Mouse (Mus musculus): Measurements from ENCODE around the gene Uxs1. TPM values are rescaled to one million over a fixed set of nuclear protein-coding genes. Genes with fewer than 3 reads are reported as not detected.

Uxs1 gene
- 18.8 and 20.1 TPM in 2 replicates for polyA plus RNA-seq (2015; fragmentation: Nextera tagmentation; extraction: Ambion mirVana)

DNA sequence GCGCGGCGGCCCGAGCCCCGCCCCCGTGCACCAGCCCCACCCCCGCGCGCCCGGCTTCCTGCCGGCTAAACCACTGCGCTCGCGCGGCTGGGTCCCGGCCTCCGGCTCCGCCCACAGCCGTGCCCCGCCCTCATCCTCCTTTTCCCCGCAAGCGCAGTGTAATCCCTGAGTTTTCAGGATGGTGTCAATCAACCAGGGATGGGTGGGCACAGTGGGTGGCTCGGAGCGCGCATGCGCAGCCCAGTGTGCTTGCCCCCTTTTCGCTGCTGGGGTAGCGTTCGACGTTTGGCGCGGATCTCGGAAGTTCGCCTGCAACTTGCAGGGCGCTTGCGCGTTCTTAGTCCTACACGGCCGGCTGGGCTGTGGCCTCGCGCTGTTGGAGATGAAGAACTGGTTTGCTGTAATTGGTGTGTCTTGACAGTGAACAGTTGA lies at the start of gene Uxs1:
Gene Uxs1, minus strand, starts transcription at position 38 of the 432 bp plus-strand sequence.
- peak within 1 kb of the TSS; percentile 93 for H3K27ac ChIP-seq
- peak within 1 kb of the TSS; percentile 86 for H3K9ac ChIP-seq
- no peaks in the 10 kb centered on the region for H3K36me3 ChIP-seq
- H3K9me3 ChIP-seq, result no peaks in the 10 kb centered on the region
- H3K4me3 ChIP-seq, result peak within 1 kb of the TSS; percentile 67
- H3K4me1 ChIP-seq (replicated peaks), result peaks cover 34% of the 10 kb centered on the region
- peak; percentile 98 for ATAC-seq (ENCODE audit: low FRiP score)
- H3K4me2 ChIP-seq, result peak within 1 kb of the TSS; percentile 91
- WGBS, result under 1% methylated on average over 41 of the region's 41 CpGs
- no peaks in the 10 kb centered on the region for H3K27me3 ChIP-seq

DNA sequence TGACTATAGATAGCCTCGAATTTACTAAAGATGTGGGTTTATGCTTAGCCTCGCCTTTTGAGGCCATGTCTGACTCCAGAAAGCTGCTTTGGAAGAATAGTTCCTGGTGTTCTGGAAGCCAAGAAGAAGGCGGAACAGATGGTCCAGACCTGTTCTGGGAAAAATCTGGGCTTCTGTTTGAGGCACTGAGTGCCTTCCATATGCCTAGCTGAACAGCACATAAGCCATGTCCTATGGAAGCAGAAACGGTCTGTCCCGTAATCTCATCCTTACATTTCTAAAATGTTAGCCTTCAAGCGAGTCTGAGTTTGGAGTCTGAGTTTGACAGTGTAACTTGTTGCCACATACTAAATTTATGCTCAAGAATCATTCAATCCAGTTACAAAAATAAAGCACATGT lies 49.6 kb upstream of the Uxs1 start:
- no peak overlapping the region for H3K4me2 ChIP-seq
- 90% methylated on average over 6 of the region's 6 CpGs for WGBS

DNA sequence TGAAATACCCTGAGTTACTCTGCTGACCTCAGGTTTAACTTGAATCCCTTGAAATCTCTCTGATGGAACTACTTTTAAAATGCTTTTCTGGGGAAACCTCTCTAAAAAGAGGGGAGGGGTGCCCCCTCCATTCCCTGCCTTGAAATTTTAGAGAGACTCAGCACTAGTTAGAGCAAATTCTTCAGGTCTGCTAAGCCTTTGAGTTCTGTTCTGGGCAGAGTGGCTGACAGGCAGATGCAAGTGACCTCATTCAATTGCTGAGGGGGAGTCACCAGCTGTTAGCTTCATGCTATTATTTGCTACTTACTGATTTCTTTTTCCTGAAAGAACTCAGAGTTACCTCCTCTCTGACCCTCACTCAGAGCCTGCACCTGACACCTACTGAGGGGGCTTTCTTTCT lies 43.5 kb upstream of the Uxs1 start:
- no peaks in the 10 kb centered on the region for H3K27me3 ChIP-seq
- no peak overlapping the region for H3K4me2 ChIP-seq
- no peaks in the 10 kb centered on the region for H3K4me1 ChIP-seq (replicated peaks)
- no peak overlapping the region for H3K4me3 ChIP-seq
- no peak overlapping the region for H3K27ac ChIP-seq
- no peak overlapping the region for H3K9ac ChIP-seq
- no peaks in the 10 kb centered on the region for H3K9me3 ChIP-seq
- no peaks in the 10 kb centered on the region for H3K36me3 ChIP-seq
- ATAC-seq (ENCODE audit: low FRiP score), result no peak

More for the DNA sequence above, 49.6 kb upstream of the Uxs1 start:
- Histone ChIP-seq H3K9me3 (no peaks in the 10 kb centered on the region), H3K27me3 (no peaks in the 10 kb centered on the region), H3K9ac (no peak overlapping the region), H3K4me3 (no peak overlapping the region), H3K4me1 (replicated peaks) (peaks cover 3% of the 10 kb centered on the region), H3K36me3 (no peaks in the 10 kb centered on the region), H3K27ac (no peak overlapping the region)
- no peak for ATAC-seq (ENCODE audit: low FRiP score)

DNA sequence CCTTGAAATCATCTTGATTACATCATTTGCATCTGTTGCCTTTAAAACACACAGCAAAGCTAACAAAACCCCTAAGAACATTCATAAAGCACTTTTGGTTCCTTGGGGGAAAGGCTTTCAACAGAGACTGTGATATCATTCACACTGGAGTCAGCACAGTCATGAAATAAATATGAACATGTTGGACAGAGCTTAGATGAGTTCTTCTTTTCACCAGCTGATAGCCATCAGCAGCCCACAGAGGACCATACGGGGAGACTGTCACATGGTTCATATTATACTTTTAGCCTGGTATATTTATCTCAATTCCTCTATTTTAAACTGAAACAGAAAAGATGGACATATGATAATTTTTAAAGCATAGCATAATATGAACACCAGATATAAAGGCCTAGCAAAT lies 40.9 kb upstream of the Uxs1 start:
- no peak overlapping the region for H3K27ac ChIP-seq
- no peaks in the 10 kb centered on the region for H3K4me1 ChIP-seq (replicated peaks)
- H3K9me3 ChIP-seq, result no peaks in the 10 kb centered on the region
- WGBS, result 89% methylated on average over 1 of the region's 1 CpGs
- no peak overlapping the region for H3K9ac ChIP-seq
- no peaks in the 10 kb centered on the region for H3K27me3 ChIP-seq
- no peak overlapping the region for H3K4me3 ChIP-seq
- ATAC-seq (ENCODE audit: low FRiP score), result no peak
- H3K4me2 ChIP-seq, result no peak overlapping the region
- H3K36me3 ChIP-seq, result no peaks in the 10 kb centered on the region

DNA sequence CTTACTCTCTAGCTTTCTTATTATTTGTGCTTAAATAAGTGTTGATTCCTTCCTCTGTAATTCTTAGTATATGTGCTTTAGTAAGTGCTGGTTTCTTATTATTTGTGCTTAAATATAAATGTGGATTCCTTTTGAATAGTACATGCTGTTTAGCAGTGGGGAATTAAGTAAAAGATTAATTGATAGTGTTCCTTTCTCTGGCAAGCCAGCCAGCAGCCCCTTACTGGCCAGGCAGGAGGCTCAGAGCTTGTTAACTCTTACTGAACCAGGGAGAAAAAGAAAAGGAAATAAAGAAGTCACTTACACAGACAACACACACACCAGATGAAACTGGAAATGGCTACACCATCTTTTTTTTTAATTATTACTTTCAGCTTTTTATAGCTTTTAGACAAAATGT lies 37.2 kb upstream of the Uxs1 start:
- H3K4me3 ChIP-seq, result no peak overlapping the region
- no peak for ATAC-seq (ENCODE audit: low FRiP score)
- no peaks in the 10 kb centered on the region for H3K36me3 ChIP-seq
- no peaks in the 10 kb centered on the region for H3K4me1 ChIP-seq (replicated peaks)
- H3K9ac ChIP-seq, result no peak overlapping the region
- H3K27ac ChIP-seq, result no peak overlapping the region
- H3K9me3 ChIP-seq, result no peaks in the 10 kb centered on the region
- H3K27me3 ChIP-seq, result no peaks in the 10 kb centered on the region
- no peak overlapping the region for H3K4me2 ChIP-seq

DNA sequence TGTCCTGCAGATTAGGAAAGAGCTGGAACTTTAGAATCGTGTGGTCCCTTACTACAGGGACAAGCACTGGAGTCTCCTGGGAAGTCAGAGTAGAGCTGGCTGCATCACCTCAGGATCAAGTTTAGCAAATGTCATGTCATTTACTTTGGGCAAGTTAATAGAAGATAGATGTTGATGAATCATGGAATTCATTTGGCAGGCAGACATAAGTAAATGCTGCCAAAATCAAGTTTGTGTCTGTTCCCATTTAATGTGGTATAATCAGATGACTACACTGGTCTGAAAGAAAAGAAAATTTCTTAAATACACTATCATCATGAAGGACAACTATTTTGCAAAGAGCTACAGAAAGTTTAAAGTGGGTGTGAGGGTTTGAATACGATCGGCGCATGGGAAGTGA lies 35.0 kb upstream of the Uxs1 start:
- no peak for ATAC-seq (ENCODE audit: low FRiP score)
- no peaks in the 10 kb centered on the region for H3K9me3 ChIP-seq
- WGBS, result 93% methylated on average over 4 of the region's 4 CpGs
- no peak overlapping the region for H3K9ac ChIP-seq
- no peaks in the 10 kb centered on the region for H3K4me1 ChIP-seq (replicated peaks)
- H3K27ac ChIP-seq, result no peak overlapping the region
- no peak overlapping the region for H3K4me2 ChIP-seq
- H3K27me3 ChIP-seq, result no peaks in the 10 kb centered on the region
- H3K4me3 ChIP-seq, result no peak overlapping the region
- H3K36me3 ChIP-seq, result no peaks in the 10 kb centered on the region

DNA sequence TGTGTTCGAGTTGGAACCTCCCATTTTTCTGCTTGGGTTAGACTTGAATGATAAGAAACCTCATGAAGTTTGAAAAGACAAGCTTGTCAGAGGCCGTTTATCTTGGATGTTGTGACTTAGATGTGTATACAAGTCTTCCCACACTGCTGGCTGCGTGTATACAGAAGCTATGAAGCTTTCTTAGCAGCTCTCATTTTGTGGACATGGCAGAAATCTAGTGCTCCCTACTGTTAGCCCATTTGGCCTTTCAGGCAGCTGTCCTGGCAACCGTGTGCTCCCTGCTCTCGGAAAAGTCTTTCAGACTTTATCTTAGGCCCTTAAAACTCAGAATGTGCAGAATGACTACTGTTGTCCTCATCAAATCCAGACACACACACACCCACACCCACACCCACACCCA lies 31.4 kb upstream of the Uxs1 start:
- ATAC-seq (ENCODE audit: low FRiP score), result no peak
- H3K27ac ChIP-seq, result no peak overlapping the region
- no peaks in the 10 kb centered on the region for H3K9me3 ChIP-seq
- 74% methylated on average over 5 of the region's 5 CpGs for WGBS
- H3K27me3 ChIP-seq, result no peaks in the 10 kb centered on the region
- H3K9ac ChIP-seq, result no peak overlapping the region
- H3K4me2 ChIP-seq, result no peak overlapping the region
- H3K4me1 ChIP-seq (replicated peaks), result no peaks in the 10 kb centered on the region
- H3K4me3 ChIP-seq, result no peak overlapping the region
- no peaks in the 10 kb centered on the region for H3K36me3 ChIP-seq

DNA sequence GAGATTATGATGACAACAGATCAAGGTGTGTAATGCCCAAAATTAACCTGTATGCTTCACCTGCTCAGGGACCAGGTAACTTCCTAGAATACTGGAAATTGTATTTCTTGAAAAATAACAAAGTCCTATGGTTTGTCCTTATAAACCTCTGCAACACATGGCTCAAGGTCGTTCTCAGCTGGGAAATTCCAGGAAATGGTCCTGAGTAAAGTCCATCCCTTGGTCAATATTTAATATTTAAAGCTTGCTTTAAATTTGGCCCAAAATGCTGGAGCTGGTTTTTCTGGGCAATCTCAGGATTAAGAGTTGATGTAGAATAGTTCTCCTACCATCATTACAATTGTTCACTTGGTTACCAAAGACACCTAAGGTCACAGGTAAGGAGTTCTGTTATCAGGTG lies 30.1 kb upstream of the Uxs1 start:
- Histone ChIP-seq H3K36me3 (no peaks in the 10 kb centered on the region), H3K9me3 (no peaks in the 10 kb centered on the region), H3K4me2 (no peak overlapping the region), H3K27ac (no peak overlapping the region), H3K9ac (no peak overlapping the region), H3K4me1 (replicated peaks) (no peaks in the 10 kb centered on the region), H3K27me3 (no peaks in the 10 kb centered on the region), H3K4me3 (no peak overlapping the region)
- WGBS, result 91% methylated on average over 1 of the region's 1 CpGs
- ATAC-seq (ENCODE audit: low FRiP score), result no peak

DNA sequence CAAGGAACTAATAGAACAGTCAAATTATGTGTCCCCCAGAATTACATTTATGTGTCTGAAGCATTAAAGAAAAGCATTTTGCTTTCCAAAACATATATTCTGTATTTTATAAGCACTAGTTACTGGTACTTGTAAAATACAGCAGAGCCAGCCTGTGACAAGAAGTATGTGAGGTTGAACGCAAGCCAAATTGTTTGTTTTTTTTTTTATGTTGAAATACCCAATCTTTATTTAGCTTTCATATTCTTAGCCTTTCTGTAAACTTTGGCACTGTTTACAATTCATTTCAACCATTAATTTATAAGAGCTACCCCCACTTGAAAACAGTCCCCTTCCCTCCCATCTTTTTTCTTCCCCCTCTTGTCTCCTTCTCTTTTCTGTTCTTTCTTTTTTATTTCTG lies 28.0 kb upstream of the Uxs1 start:
- no peaks in the 10 kb centered on the region for H3K9me3 ChIP-seq
- no peak overlapping the region for H3K9ac ChIP-seq
- H3K27me3 ChIP-seq, result no peaks in the 10 kb centered on the region
- no peak overlapping the region for H3K27ac ChIP-seq
- WGBS, result 75% methylated on average over 1 of the region's 1 CpGs
- H3K4me2 ChIP-seq, result no peak overlapping the region
- no peak for ATAC-seq (ENCODE audit: low FRiP score)
- H3K4me3 ChIP-seq, result no peak overlapping the region
- no peaks in the 10 kb centered on the region for H3K36me3 ChIP-seq
- no peaks in the 10 kb centered on the region for H3K4me1 ChIP-seq (replicated peaks)

DNA sequence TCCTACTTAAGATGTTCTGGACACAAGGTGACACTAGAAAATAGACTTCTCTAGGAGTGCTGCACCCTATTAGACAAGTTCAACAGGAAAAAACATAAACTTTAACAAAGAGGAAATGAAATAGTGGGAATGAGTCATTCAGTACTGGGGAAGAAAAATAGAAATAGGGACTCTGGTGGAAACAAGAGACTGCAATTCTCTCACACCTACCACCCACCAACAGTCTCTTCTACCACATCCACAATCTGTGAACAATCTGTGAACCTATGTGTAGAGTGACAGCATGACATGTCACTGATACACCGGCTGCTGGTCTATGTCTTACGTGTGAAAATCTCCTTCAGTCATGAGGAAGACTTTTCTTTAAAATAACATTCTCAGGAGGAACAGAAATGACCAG lies 15.8 kb upstream of the Uxs1 start:
- ATAC-seq (ENCODE audit: low FRiP score), result no peak
- WGBS, result 96% methylated on average over 2 of the region's 2 CpGs
- H3K27ac ChIP-seq, result no peak overlapping the region

DNA sequence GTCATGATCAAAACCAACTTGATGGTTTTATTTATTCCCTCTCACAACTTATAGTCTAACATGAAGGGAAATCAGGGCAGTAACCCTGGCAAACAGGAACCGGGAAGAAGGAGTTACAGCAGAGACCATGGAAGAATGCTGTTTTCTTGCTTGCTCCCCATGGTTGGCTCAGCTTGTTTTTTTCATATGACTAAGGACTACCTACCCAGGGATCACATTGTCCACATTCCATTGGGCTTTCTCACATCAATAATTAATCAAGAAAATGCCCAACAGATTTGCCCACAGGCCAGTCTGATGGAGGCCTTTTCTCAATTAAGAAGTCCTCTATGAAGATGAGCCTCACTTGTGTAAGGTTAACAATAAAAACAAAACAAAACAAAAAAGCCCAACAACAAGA lies 9.6 kb upstream of the Uxs1 start:
- WGBS, result 91% methylated on average over 1 of the region's 1 CpGs
- no peak for ATAC-seq (ENCODE audit: low FRiP score)
- H3K9ac ChIP-seq, result no peak overlapping the region
- no peak overlapping the region for H3K27ac ChIP-seq
- H3K4me1 ChIP-seq (replicated peaks), result no peaks in the 10 kb centered on the region
- no peaks in the 10 kb centered on the region for H3K36me3 ChIP-seq
- no peak overlapping the region for H3K4me3 ChIP-seq
- no peak overlapping the region for H3K4me2 ChIP-seq
- H3K27me3 ChIP-seq, result no peaks in the 10 kb centered on the region
- no peaks in the 10 kb centered on the region for H3K9me3 ChIP-seq

More for the DNA sequence above, 15.8 kb upstream of the Uxs1 start:
- H3K36me3 ChIP-seq, result no peaks in the 10 kb centered on the region
- H3K9ac ChIP-seq, result no peak overlapping the region
- H3K27me3 ChIP-seq, result no peaks in the 10 kb centered on the region
- H3K4me3 ChIP-seq, result no peak overlapping the region
- no peaks in the 10 kb centered on the region for H3K9me3 ChIP-seq
- H3K4me2 ChIP-seq, result no peak overlapping the region
- no peaks in the 10 kb centered on the region for H3K4me1 ChIP-seq (replicated peaks)

DNA sequence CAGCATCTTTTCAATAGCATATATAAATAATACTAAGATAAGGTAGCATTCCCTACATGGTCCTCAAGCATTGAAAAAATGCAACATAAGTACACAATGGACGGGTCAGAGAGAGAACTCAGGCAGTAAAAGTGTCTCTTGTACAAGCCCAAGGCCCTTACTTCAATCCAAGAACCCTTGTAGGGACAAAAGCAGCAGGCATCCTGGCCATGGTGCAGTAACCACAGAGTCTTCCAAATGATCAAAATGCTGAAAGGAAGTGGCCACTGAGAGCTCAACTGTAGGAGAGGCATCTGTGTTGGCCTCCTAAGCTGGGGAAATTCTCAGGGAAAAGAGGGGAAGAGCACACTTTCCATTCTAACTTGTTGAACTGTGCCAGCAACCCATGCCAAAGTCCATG lies 2.5 kb upstream of the Uxs1 start:
- H3K4me1 ChIP-seq (replicated peaks), result peaks cover 21% of the 10 kb centered on the region
- 55% methylated on average over 1 of the region's 1 CpGs for WGBS
- H3K27me3 ChIP-seq, result no peaks in the 10 kb centered on the region
- H3K36me3 ChIP-seq, result no peaks in the 10 kb centered on the region
- H3K27ac ChIP-seq, result no peak overlapping the region
- H3K9me3 ChIP-seq, result no peaks in the 10 kb centered on the region
- ATAC-seq (ENCODE audit: low FRiP score), result no peak
- no peak overlapping the region for H3K9ac ChIP-seq
- no peak overlapping the region for H3K4me3 ChIP-seq
- no peak overlapping the region for H3K4me2 ChIP-seq

DNA sequence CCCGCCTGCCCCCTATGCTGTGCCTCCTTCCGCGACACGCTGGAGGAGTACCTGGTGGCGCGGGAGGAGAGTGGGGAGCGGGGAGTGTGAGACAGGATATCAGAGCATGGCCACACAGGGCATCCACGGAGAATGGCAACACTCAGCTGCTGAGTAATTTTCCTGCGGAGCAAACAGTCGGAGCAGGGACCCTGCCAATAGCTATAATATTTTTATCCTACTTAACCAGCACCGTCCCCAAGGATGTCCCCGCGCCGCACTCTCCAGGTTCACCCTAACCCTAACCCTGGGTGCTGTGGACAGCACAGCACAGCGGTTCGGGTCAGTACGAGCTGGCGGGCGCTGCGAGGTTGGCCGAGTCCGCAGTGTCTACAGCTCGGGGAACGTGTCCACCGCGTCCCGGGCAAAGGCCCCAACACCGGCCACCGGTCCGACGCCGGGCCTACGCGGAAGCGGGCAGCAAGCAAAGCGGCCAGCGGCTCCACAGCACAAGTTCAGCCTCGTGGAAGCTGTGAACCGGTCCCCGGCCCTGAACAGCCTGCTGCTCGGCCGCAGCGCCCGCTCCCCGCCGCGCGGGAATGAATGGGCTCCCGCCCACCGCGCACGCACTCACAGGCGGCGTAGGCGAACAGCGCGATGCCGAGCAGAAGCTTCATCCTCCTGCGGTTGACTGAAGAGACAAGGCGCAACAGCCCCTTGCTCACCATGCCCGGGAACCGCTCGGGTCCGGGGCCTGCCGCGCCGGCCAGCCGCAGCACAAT lies 418 bp downstream of the Uxs1 start:
- Histone ChIP-seq H3K4me3 (peak overlapping the region; percentile 67), H3K27ac (peak overlapping the region; percentile 93), H3K36me3 (no peaks in the 10 kb centered on the region), H3K9me3 (no peaks in the 10 kb centered on the region), H3K9ac (peak overlapping the region; percentile 86), H3K4me2 (peak overlapping the region; percentile 91), H3K4me1 (replicated peaks) (peaks cover 34% of the 10 kb centered on the region), H3K27me3 (no peaks in the 10 kb centered on the region)
- ATAC-seq (ENCODE audit: low FRiP score), result peak; percentile 87
- WGBS, result under 1% methylated on average over 67 of the region's 68 CpGs

Data from hindbrain, embryonic 13.5 days (tissue).